Mouse (Mus musculus) embryonic facial prominence, embryonic 10.5 days (tissue): ENCODE results near the gene Pdcd1lg2. TPM values are rescaled to one million over a fixed set of nuclear protein-coding genes. Genes with fewer than 3 reads are reported as not detected.
A peak's percentile ranks its signal among the peaks of the same experiment; 100 is the strongest.

Experiments
- DNase-seq: peaks from one replicate; pipeline ENCODE4 v3.0.0-alpha.2; 2017; ENCODE audit warnings: low spot score
- H3K27ac ChIP-seq: fragments of 300-500 bp; sonication (generic); replicated peaks from 2 replicates; pipeline ENCODE4 v1.5.1; 2016; ENCODE audit warnings: mild to moderate bottlenecking
- H3K27me3 ChIP-seq: fragments of 300-500 bp; sonication (generic); replicated peaks from 2 replicates; pipeline ENCODE4 v1.6.1; 2016; ENCODE audit warnings: low read depth, mild to moderate bottlenecking; ENCODE audit not compliant: poor library complexity, severe bottlenecking
- H3K36me3 ChIP-seq: fragments of 300-500 bp; sonication (generic); replicated peaks from 2 replicates; pipeline ENCODE4 v1.6.1; 2016; ENCODE audit warnings: mild to moderate bottlenecking, moderate library complexity
- H3K4me1 ChIP-seq: fragments of 300-500 bp; sonication (generic); 2 replicates; pipeline ENCODE4 v1.6.1; 2016
- H3K4me3 ChIP-seq: fragments of 300-500 bp; sonication (generic); 2 replicates; pipeline ENCODE4 v1.5.1; 2016; ENCODE audit warnings: mild to moderate bottlenecking, moderate library complexity
- H3K9me3 ChIP-seq: fragments of 300-500 bp; sonication (generic); 2 replicates; pipeline ENCODE4 v1.6.1; 2016; ENCODE audit warnings: mild to moderate bottlenecking
- WGBS: fragments of 180-500 bp; shearing (Covaris S2); methylation state at CpG from one replicate; pipeline ENCODE4 v1.1.7; 2016; 5-methylcytosine and 5-hydroxymethylcytosine counted together
- polyA plus RNA-seq: library from polyadenylated mRNA; unstranded; fragments of >200 nt; fragmentation: Nextera tagmentation; extraction: Ambion mirVana; gene quantifications from 2 replicates; pipeline ENCODE4 v1.2.1, GENCODE M21; 2016

Gene Pdcd1lg2
- polyA plus RNA-seq, 1 experiment from 2014 or later, result not detected

DNA sequence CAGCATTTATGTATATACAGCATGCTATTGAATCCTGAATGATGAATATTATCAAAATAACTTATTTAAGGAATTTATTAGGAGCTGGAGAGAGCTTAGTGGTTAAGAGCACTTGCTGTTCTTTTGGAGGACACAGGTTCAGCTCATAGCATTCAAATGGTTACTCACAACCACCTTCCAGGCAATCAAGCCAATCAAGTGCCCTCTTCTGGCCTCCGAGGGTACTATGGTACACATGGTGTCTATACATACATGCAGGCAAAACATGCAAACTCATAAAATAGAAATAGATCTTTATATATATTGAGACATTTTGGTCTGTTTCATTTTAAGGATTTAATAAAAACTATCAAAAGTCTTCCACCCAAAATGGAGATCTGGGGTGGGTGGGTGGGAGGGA is 21.9 kb upstream of the Pdcd1lg2 start:
- Histone ChIP-seq H3K27me3 (no peaks in the 10 kb centered on the region), H3K4me3 (no peak overlapping the region), H3K4me1 (no peaks in the 10 kb centered on the region), H3K36me3 (no peaks in the 10 kb centered on the region), H3K9me3 (no peaks in the 10 kb centered on the region), H3K27ac (no peak overlapping the region)
- no peak for DNase-seq
- WGBS, result 84% methylated on average over 1 of the region's 1 CpGs

DNA sequence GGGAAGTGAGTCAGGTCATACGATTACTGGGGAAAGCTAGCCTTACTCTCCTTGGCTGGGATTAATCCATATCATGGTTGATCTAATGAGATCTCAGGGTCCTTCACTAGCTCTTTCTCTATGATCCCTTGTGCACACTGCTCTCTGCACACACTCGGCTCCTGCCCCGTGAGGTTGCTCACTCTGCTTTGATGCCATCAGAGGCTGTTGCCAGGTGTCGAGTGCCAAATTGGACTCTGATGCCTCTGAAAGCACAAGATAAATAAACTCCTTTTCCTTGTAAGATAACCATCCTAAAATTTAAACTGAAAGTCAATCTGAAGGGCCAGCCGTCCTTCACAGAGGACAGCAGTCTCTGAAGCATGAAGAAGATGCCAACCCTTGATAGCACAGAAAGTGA is 20.2 kb upstream of the Pdcd1lg2 start:
- DNase-seq, result no peak
- Histone ChIP-seq H3K4me1 (no peaks in the 10 kb centered on the region), H3K27me3 (no peaks in the 10 kb centered on the region), H3K4me3 (no peak overlapping the region), H3K9me3 (no peaks in the 10 kb centered on the region), H3K36me3 (no peaks in the 10 kb centered on the region), H3K27ac (no peak overlapping the region)
- WGBS, result 82% methylated on average over 5 of the region's 5 CpGs

DNA sequence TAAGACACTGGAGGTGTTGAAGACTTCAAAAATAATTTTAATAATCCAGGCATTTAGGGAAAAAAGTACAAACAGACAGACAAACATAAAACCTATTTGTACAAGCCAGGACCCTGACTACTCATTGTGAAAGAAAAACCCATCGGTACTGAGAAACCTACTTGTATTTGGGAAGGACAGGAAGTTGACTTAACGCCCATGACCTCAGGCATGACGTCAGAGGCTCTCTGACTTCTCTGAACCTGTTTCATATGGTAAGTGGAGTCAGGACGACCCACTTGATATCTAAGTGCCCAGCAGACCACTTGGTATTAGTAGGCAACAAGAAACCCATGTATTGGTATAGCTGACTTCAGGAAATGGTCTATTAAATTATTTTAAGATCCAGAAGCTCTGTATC is 19.4 kb upstream of the Pdcd1lg2 start:
- no peaks in the 10 kb centered on the region for H3K27me3 ChIP-seq
- 66% methylated on average over 4 of the region's 4 CpGs for WGBS
- DNase-seq, result no peak
- H3K27ac ChIP-seq, result no peak overlapping the region
- H3K4me3 ChIP-seq, result no peak overlapping the region
- H3K36me3 ChIP-seq, result no peaks in the 10 kb centered on the region
- H3K9me3 ChIP-seq, result no peaks in the 10 kb centered on the region
- H3K4me1 ChIP-seq, result no peaks in the 10 kb centered on the region

DNA sequence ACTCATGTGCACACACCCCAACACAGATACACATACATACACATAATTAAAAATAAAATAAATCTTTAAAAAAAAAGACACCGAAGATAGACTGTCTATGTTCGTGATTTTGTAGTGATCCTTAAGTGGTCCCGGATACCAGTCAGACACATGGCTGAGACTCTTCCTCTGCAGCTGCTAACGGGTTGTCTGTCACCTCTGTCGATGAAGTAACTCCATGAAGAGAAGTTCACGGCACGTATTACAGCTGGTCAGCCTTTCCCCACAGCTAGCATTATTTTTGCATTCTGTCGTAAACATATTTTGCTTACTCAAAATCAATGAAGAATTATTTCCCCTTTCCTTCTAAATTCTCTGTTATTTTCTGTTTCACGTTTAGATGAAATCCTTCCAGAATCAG is 17.4 kb upstream of the Pdcd1lg2 start:
- WGBS, result 92% methylated on average over 9 of the region's 9 CpGs
- no peak for DNase-seq
- H3K27me3 ChIP-seq, result no peaks in the 10 kb centered on the region
- no peak overlapping the region for H3K4me3 ChIP-seq
- H3K4me1 ChIP-seq, result no peaks in the 10 kb centered on the region
- H3K9me3 ChIP-seq, result peaks cover 5% of the 10 kb centered on the region; the same call in 1 of the 2 replicates
- no peak overlapping the region for H3K27ac ChIP-seq
- no peaks in the 10 kb centered on the region for H3K36me3 ChIP-seq

DNA sequence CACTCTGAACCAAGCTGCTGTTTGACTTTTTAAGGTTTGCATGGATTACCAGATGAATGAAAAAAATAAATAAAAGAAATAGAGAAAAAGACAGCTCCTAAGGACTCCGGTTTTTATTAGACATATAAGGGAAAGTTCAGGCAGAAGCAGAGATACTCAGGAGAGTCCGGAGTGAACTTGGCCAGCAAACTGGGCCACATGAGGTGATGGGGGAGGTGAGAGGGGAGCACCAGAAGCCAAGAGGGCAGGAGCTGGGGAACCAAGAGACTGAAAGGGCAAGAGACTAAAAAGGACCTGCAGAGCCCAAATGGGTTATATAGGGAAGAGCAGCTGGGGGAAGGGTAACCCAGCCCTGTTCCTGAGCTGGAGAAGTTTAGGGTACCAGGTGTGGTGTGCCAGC is 16.0 kb upstream of the Pdcd1lg2 start:
- H3K4me1 ChIP-seq, result no peaks in the 10 kb centered on the region
- no peak for DNase-seq
- no peak overlapping the region for H3K27ac ChIP-seq
- H3K4me3 ChIP-seq, result no peak overlapping the region
- no peaks in the 10 kb centered on the region for H3K27me3 ChIP-seq
- 94% methylated on average over 2 of the region's 2 CpGs for WGBS
- no peaks in the 10 kb centered on the region for H3K36me3 ChIP-seq
- H3K9me3 ChIP-seq, result peaks cover 7% of the 10 kb centered on the region; the same call in 1 of the 2 replicates

DNA sequence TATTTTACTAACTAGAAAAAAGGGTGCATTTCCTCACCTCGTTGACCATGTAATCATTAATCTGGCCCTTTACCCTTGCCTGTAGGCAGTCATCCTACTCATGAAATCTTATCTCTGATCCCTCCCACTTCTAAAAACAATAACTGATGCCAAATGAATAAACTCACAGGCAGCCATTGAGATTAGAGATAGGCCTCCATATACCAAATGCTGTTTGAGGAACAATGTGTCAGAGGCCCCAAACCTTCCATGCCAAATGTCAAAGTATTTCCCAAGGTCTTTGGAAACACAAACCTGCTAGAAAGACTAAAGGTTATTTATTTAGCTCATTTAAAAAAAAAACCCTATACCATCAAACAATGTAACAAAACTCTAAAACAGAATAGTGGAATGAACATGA is 14.4 kb upstream of the Pdcd1lg2 start:
- Histone ChIP-seq H3K4me3 (no peak overlapping the region), H3K9me3 (peaks cover 7% of the 10 kb centered on the region; the same call in 1 of the 2 replicates), H3K36me3 (no peaks in the 10 kb centered on the region), H3K27ac (no peak overlapping the region), H3K27me3 (no peaks in the 10 kb centered on the region), H3K4me1 (no peaks in the 10 kb centered on the region)
- WGBS, result 65% methylated on average over 1 of the region's 1 CpGs
- no peak for DNase-seq

DNA sequence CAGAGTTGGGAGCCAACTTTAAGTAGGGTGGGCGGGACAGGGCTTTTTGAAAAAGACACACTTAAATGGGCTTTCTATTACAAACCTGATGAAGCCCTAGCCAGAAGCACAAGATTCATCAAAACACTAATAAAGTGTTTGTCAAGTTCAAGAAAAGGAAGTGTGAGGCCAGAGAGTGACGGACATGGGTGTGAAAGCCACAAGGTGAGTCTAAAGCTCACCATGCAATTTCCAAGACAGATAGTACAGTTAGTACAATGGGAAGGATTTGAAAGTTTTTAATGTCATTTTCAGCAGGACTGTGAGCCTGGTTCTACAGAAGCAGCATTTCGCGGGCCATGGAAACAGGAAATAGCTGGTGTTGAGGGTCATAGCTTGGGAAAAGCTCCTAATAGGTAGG is 10.9 kb upstream of the Pdcd1lg2 start:
- Histone ChIP-seq H3K36me3 (no peaks in the 10 kb centered on the region), H3K4me3 (no peak overlapping the region), H3K4me1 (peaks cover 9% of the 10 kb centered on the region), H3K27me3 (no peaks in the 10 kb centered on the region), H3K27ac (no peak overlapping the region), H3K9me3 (peaks cover 7% of the 10 kb centered on the region; the same call in 1 of the 2 replicates)
- no peak for DNase-seq
- WGBS, result 95% methylated on average over 4 of the region's 4 CpGs

DNA sequence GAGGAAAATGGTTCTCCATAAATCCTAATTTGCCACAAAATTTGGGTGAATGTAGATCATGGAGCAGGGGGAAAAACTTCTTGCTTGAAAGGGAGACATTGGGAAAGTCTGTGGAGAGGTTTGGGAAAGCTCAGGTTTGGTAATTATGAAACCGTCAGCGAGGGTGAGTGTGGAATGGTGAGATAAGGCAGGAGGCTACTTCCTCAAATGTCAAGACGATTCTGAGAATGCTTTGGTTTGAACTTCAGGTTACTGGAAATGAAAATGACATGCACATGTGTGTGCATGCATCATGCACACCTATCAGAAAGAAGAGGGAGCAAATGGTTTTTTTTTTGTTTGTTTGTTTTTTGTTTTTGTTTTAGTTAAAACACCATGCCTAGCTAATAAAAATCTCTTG is 10.3 kb upstream of the Pdcd1lg2 start:
- DNase-seq, result no peak
- 89% methylated on average over 3 of the region's 3 CpGs for WGBS

DNA sequence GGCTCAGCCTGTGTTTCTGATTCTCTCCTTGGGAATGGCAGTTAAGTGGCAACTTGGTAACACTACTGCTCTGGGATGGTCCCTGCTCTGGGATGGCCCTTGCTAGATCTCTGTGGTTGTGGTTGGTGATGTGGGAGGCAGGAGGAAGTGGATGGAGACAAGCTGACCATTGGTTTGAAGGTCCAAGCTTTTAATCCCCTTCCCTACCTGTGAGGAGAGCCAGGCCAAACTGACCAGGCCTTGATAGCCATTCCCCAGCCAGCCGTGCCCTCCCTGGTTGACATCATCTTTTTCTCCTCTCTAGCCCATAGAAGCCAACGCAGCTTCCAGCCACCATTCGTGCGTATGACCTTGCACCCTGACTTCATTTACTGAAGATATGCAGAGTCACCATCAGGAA is 8.1 kb upstream of the Pdcd1lg2 start:
- Histone ChIP-seq H3K27ac (no peak overlapping the region), H3K36me3 (no peaks in the 10 kb centered on the region), H3K9me3 (peaks cover 7% of the 10 kb centered on the region; the same call in 1 of the 2 replicates), H3K4me1 (peaks cover 29% of the 10 kb centered on the region), H3K4me3 (no peak overlapping the region), H3K27me3 (no peaks in the 10 kb centered on the region)
- WGBS, result 98% methylated on average over 4 of the region's 4 CpGs
- no peak for DNase-seq

More for the DNA sequence above, 10.3 kb upstream of the Pdcd1lg2 start:
- peaks cover 7% of the 10 kb centered on the region; the same call in 1 of the 2 replicates for H3K9me3 ChIP-seq
- H3K4me1 ChIP-seq, result peaks cover 14% of the 10 kb centered on the region
- no peak overlapping the region for H3K4me3 ChIP-seq
- no peak overlapping the region for H3K27ac ChIP-seq
- no peaks in the 10 kb centered on the region for H3K27me3 ChIP-seq
- no peaks in the 10 kb centered on the region for H3K36me3 ChIP-seq

DNA sequence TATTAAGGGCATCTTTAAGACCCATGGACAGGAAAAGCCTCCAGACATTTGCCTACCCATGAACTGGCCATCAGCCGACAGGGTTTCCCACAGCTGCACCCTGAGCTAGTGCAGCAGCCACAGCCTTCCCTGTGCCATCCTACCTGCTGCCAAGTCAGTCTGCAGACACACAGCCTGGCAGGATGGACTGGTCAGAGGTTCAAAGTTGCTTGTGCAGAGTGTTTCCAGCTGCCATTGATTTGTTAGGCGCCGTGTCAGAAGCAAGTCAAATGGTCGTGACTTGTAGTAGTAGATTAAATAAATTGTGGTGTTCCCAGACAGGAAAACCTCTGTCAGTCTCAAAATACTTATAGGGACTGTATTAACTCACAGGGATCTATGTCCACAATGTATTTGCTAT is 7.5 kb upstream of the Pdcd1lg2 start:
- H3K27me3 ChIP-seq, result no peaks in the 10 kb centered on the region
- DNase-seq, result no peak
- H3K36me3 ChIP-seq, result no peaks in the 10 kb centered on the region
- no peak overlapping the region for H3K4me3 ChIP-seq
- no peak overlapping the region for H3K27ac ChIP-seq
- 0 out of 2 replicates have a peak, but pooled peaks cover 3% of the 10 kb centered on the region for H3K9me3 ChIP-seq
- WGBS, result 77% methylated on average over 4 of the region's 4 CpGs
- H3K4me1 ChIP-seq, result peaks cover 34% of the 10 kb centered on the region

DNA sequence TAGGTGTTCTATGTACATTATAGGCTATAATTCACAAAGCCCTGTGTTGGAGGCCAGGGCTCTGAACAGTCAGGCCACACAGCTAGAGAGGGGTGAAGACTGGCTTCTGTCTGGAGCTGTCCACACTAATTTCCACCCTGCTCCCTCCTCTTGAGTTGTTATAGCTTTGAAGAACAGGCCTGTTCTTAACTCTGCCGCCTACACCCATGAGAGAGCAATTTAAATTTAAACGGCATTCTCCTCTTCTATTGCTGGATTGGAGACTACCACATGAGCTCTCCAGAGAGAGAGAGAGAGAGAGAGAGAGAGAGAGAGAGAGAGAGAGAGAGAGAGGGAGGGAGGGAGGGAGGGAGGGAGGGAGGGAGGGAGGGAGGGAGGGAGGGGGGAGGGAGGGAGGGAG is 5.3 kb upstream of the Pdcd1lg2 start:
- Histone ChIP-seq H3K9me3 (no peaks in the 10 kb centered on the region), H3K27ac (no peak overlapping the region), H3K4me1 (peaks cover 37% of the 10 kb centered on the region), H3K4me3 (no peak overlapping the region), H3K27me3 (no peaks in the 10 kb centered on the region), H3K36me3 (no peaks in the 10 kb centered on the region)
- no peak for DNase-seq
- 57% methylated on average over 2 of the region's 2 CpGs for WGBS

DNA sequence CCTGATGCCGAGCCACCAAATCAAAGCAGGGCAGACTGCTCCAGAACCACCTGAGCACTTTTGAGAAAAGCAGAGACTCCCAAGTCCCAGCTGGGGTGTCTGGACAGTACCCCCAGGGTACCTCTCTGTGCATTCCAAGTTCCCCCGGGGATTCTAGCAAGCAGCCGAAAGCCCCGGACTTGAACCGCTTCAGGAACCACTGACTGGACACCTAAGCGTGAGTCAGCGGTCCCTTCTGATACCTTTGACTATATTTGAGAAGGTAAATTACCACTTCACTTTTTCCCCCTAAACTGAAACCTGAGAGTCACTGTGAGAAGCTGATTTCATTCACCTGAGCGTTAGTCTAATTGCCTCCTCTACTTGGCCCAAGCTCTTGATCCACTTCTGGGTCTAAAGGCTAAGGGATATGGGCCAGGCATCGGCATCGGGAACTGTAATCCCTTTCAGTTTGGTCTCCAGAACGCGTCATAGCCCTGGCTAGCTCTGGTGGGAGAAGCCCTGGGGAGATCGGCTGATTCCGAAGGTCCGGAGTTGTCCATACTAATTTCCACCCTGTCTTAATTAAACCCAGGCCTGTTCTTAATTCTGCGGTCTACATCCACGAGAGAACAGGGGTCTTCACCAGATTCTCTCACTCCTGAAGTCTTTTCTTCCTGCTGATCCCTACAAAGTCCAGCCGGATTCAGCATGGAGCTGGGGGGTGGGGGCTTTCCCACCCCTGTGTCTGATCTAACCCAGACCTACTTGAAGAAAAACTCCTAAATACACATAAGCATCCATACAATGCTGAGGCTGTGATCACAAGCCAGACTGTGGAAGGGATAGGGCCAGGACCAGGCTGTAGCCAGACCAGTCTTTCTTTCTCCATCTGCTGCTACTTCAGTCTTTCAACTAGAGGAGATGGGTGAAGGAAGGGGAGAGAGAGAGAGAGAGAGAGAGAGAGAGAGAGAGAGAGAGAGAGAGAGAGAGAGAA is 4.4 kb upstream of the Pdcd1lg2 start:
- WGBS, result 55% methylated on average over 18 of the region's 18 CpGs
- Histone ChIP-seq H3K27me3 (no peaks in the 10 kb centered on the region), H3K36me3 (no peaks in the 10 kb centered on the region), H3K27ac (peak overlapping the region; percentile 78), H3K4me1 (peaks cover 37% of the 10 kb centered on the region), H3K4me3 (no peak overlapping the region), H3K9me3 (no peaks in the 10 kb centered on the region)
- DNase-seq, result peak; percentile 54
